10 mouse cellular contexts compared by ENCODE assay signal in the genomic region with DNA sequence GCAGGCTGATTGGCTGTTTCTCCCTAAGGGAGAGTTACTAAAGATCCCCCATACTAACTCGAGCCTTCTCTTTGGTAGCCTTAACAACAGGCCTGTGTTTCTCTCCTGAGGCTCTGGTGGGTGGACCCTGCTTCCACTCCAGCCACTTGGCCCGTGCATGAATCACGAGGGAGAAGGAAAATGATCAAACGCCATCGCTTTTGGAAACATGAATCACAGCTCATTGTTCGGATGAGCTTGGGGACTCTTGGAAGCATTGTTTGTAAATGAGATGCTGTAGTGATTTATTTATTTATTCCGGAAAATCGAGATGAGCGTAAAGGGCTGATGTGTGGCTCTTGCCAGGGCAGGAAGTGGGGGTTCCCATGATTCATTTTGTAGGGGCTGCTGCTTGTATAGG. TPM values are rescaled to one million over a fixed set of nuclear protein-coding genes. Genes with fewer than 3 reads are reported as not detected.
DNase-seq lines count a peak whose midpoint lies in the region; TF ChIP-seq lines count a peak whose summit lies in the region.
"Had no signal": no experiment of that assay in that cellular context is flagged by ENCODE, and none has a peak within 500 bp of the region (broad histone marks: within the 10 kb centered on the region; RNA-seq: fewer than 3 reads in every experiment).

No protein-coding gene starts in this region.

- DNase-seq in cerebellum, adult 9-10 months, result peak; percentile 10
- no peak for DNase-seq in cerebellum, postnatal 10 days
- DNase-seq in layer of hippocampus, adult 2 months (ENCODE audit: low spot score in 2 of 2), result no peak
- no peak for DNase-seq in layer of hippocampus, postnatal 14 days (ENCODE audit: low spot score in 2 of 2)
- DNase-seq in heart, postnatal 4 days, result peak; percentile 40
- peak; percentile 62 for DNase-seq in lung, postnatal 10 days
- no peak for DNase-seq in spleen, adult 12 weeks (ENCODE audit: low spot score)
- no peak for DNase-seq in urinary bladder, postnatal 25 days (ENCODE audit: low spot score)

- no peak overlapping the region for H3K4me3 ChIP-seq in layer of hippocampus, adult 2 months
- H3K4me3 ChIP-seq: forebrain, embryonic 15.5 days; limb, embryonic 13.5 days had no signal

- no peak for TF ChIP-seq CTCF in layer of hippocampus, adult 2 months (conservative IDR thresholded peaks at IDR 0.05)

- H3K27ac ChIP-seq in layer of hippocampus, adult 2 months, result peak overlapping the region; percentile 66
- H3K27ac ChIP-seq: forebrain, embryonic 15.5 days; limb, embryonic 13.5 days had no signal

RNA-seq across cellular contexts. Expression of a gene that starts 3.5 kb away (rescaled TPM):
- total RNA-seq in layer of hippocampus, adult 2 months (2021), result 10 to 100 TPM; 23.8 to 26.5 TPM
- total RNA-seq in layer of hippocampus, postnatal 14 days (2021), result 10 to 100 TPM; 25.4 to 25.8 TPM
- 10 to 100 TPM; 53.7 to 56.5 TPM for total RNA-seq in heart, postnatal 4 days (2021)

Comparison
In these comparisons a context has a peak if more than half of its experiments do, and no peak if none do; other contexts are left out.
1. DNase-seq: peak in cerebellum, adult 9-10 months (single experiment), heart, postnatal 4 days (single experiment) and lung, postnatal 10 days (single experiment); none in cerebellum, postnatal 10 days (0 of 2), layer of hippocampus, adult 2 months (0 of 2), layer of hippocampus, postnatal 14 days (0 of 2), spleen, adult 12 weeks (single experiment) and urinary bladder, postnatal 25 days (single experiment).